Mouse (Mus musculus) heart, postnatal 0 days (tissue): Measurements from ENCODE around the gene Pipox.

Experiments used
- CTCF ChIP-seq: IDR thresholded peaks from 2 replicates; pipeline ENCODE4 v1.5.1; 2016; ENCODE audit warnings: antibody characterized with exemption, control low read depth, low read depth
- EP300 ChIP-seq: IDR thresholded peaks from 2 replicates; pipeline ENCODE4 v1.6.1; 2016; ENCODE audit warnings: antibody characterized with exemption, low read depth

- TF ChIP-seq CTCF = no peak
- no peak for TF ChIP-seq EP300
These were observed 22.5 kb downstream of the Pipox start for GRCm38 (mm10) chr11:77871436-77871835.
